Mouse (Mus musculus): ENCODE measurements at regions not wholly inside any gene's neighbourhood (a gene's known extent, or its start where the extent isn't known, plus 50 kb on each side); places are given as distances from the start of the nearest gene placed in this dataset.

DNA sequence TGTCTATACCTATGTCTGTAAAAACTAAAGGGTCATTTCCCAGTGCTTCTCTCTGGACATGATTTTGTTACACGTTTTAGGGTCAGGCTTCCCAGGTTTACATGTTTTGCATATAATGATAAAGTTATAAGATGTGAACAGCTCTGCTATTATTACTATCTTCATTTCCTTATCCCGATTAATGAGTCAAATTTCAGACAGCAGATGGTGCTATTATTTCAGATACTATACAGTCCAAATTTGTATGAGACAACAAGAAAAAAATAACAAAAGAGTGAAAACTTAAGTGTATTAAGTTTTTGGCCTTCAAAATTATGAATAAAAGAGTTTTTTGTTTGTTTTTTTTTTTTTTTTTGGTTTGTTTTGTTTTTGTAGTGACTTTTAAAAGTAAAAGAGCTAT, 922.9 kb upstream of the Ppp6c start:
- DNase-seq, result no peak

DNA sequence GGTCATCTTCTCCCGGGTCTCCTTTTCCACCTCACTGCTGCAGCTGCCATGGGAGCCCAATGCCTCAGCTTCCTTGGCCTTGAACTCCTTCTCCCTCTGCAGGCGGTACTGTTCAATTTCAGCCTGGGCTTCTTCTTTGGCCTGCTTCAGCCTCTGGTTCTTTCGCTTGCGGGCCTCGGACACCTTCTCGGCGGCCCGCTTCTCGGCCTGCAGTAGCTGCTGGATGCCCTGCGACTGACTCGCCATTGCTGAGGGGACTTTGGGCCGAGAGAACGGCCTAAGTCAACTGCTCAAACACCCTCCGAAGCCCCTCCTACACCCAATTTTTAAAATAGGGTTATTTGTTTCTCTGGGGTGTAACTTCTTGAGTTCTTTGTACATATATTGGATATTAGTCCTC, 901.4 kb upstream of the Ppp6c start:
- DNase-seq, result peak; percentile 9

DNA sequence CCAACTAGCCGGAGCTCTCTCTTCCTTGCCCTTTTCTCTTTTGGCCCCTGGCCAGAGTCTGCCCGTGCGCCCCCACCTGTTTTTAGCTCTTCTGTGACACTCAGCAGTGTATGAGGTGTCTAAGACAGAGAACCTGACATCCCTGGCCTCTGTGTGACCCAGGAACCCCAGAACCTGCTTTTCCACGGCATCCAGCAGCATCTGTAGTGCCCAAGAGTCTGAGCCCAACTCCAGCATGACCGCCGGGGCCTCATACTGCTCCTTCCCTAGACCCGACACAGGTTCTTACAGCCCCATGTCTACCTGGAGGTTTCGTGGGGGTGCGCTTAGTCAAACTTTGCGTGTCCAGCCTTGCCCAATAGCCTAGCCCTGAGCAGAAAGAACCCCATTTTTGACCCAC, 892.9 kb upstream of the Ppp6c start:
- no peak for DNase-seq

DNA sequence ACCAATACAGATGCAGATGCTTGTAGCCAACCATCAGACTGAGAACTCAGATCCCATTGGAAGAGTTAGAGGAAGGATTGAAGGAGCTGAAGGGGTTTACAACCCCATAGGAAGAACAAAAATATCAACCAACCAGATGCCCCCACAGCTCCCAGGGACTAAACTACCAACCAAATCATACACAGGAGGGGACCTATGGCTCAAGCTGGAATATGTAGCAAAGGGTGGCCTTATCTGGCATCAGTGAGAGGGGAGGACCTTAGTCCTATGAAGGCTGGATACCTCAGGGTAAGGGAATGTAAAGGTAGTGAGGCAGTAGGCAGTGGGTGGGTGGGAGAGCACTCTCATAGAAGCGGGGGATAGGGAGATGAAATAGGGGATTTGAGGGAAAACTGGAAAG, 888.2 kb upstream of the Ppp6c start:
- DNase-seq, result no peak
